Mouse (Mus musculus): ENCODE measurements around the gene Paxx. TPM values are rescaled to one million over a fixed set of nuclear protein-coding genes. Genes with fewer than 3 reads are reported as not detected.
"Not testable (repeated sequence)": the region's sequence is repeated elsewhere in the genome, so short reads cannot be mapped to it uniquely, and the experiment has no call there.

Gene Paxx
- polyA plus RNA-seq, 1 experiment from 2014 or later = 32.6 TPM

- H3K9me3 ChIP-seq (ENCODE audit: control insufficient read depth, low read length); H3K4me1 ChIP-seq (ENCODE audit: control insufficient read depth in 2 of 2, insufficient read depth in 2 of 2, low read length in 2 of 2); H3K4me3 ChIP-seq (ENCODE audit: control insufficient read depth in 1 of 2, insufficient read depth in 1 of 2, low read depth in 1 of 2, low read length in 2 of 2); ATAC-seq (ENCODE audit: insufficient number of reproducible peaks, insufficient read depth, low FRiP score, low read depth); H3K36me3 ChIP-seq (ENCODE audit: control insufficient read depth, insufficient read depth, low read length); H3K27ac ChIP-seq (replicated peaks in 1 of 2; ENCODE audit: control insufficient read depth in 1 of 2, insufficient read depth in 1 of 2, low read depth in 2 of 2, low read length in 2 of 2); H3K27me3 ChIP-seq (ENCODE audit: control insufficient read depth, insufficient read depth, low read length); H3K4me2 ChIP-seq (ENCODE audit: low read length); H3K9ac ChIP-seq (ENCODE audit: low read length): not testable (repeated sequence)
These were observed 47.5 kb downstream of the Paxx start for GRCm38 (mm10) chr2:25413436-25413835.

- Histone ChIP-seq H3K36me3 (ENCODE audit: control insufficient read depth, insufficient read depth, low read length) (no peaks in the 10 kb centered on the region), H3K4me3 (ENCODE audit: control insufficient read depth in 1 of 2, insufficient read depth in 1 of 2, low read depth in 1 of 2, low read length in 2 of 2) (no peak overlapping the region), H3K9me3 (ENCODE audit: control insufficient read depth, low read length) (no peaks in the 10 kb centered on the region), H3K9ac (ENCODE audit: low read length) (no peak overlapping the region), H3K4me2 (ENCODE audit: low read length) (no peak overlapping the region), H3K4me1 (ENCODE audit: control insufficient read depth in 2 of 2, insufficient read depth in 2 of 2, low read length in 2 of 2) (no peaks in the 10 kb centered on the region), H3K27ac (replicated peaks in 1 of 2; ENCODE audit: control insufficient read depth in 1 of 2, insufficient read depth in 1 of 2, low read depth in 2 of 2, low read length in 2 of 2) (no peak overlapping the region), H3K27me3 (ENCODE audit: control insufficient read depth, insufficient read depth, low read length) (peaks cover 18% of the 10 kb centered on the region)
- WGBS = 73% methylated on average over 10 of the region's 10 CpGs
- no peak for ATAC-seq (ENCODE audit: insufficient number of reproducible peaks, insufficient read depth, low FRiP score, low read depth)
These were observed 52.0 kb downstream of the Paxx start for GRCm38 (mm10) chr2:25408908-25409307.

Small RNAs within 50 kb of the gene (microRNA-seq; reads per million reads assigned to microRNA genes)
- not detected for gene Mir3087

Other genes starting within 250 kb of the Paxx start
- gene Nelfb, start 249.6 kb downstream of the Paxx start, polyA plus RNA-seq (2014; fragmentation: Nextera tagmentation; extraction: Ambion mirVana) = 58.4 and 65.9 TPM in 2 replicates
- gene Stpg3, start 246.5 kb downstream of the Paxx start, polyA plus RNA-seq (2014; fragmentation: Nextera tagmentation; extraction: Ambion mirVana) = not detected in 2 replicates
- gene Fam166a, start 242.3 kb downstream of the Paxx start, polyA plus RNA-seq (2014; fragmentation: Nextera tagmentation; extraction: Ambion mirVana) = 0.93 TPM in 1 of 2 replicates, not detected in the other
- 342 and 395 TPM in 2 replicates for gene Tubb4b, start 236.4 kb downstream of the Paxx start, polyA plus RNA-seq (2014; fragmentation: Nextera tagmentation; extraction: Ambion mirVana)
- not detected in 2 replicates for gene Slc34a3, start 226.7 kb downstream of the Paxx start, polyA plus RNA-seq (2014; fragmentation: Nextera tagmentation; extraction: Ambion mirVana)
- not detected in 2 replicates for gene Rnf224, start 224.3 kb downstream of the Paxx start, polyA plus RNA-seq (2014; fragmentation: Nextera tagmentation; extraction: Ambion mirVana)
- 5.3 and 8.0 TPM in 2 replicates for gene Rnf208, start 218.8 kb downstream of the Paxx start, polyA plus RNA-seq (2014; fragmentation: Nextera tagmentation; extraction: Ambion mirVana)
- gene Cysrt1, start 218.6 kb downstream of the Paxx start, polyA plus RNA-seq (2014; fragmentation: Nextera tagmentation; extraction: Ambion mirVana) = not detected in 2 replicates
- gene AL732309.1, start 214.2 kb downstream of the Paxx start, polyA plus RNA-seq (2014; fragmentation: Nextera tagmentation; extraction: Ambion mirVana) = 1.8 and 2.4 TPM in 2 replicates
- gene Tmem203, start 205.7 kb downstream of the Paxx start, polyA plus RNA-seq (2014; fragmentation: Nextera tagmentation; extraction: Ambion mirVana) = 12.3 and 16.3 TPM in 2 replicates
- 2.3 and 3.1 TPM in 2 replicates for gene Tprn, start 198.5 kb downstream of the Paxx start, polyA plus RNA-seq (2014; fragmentation: Nextera tagmentation; extraction: Ambion mirVana)
- 150 and 163 TPM in 2 replicates for gene Ssna1, start 188.7 kb downstream of the Paxx start, polyA plus RNA-seq (2014; fragmentation: Nextera tagmentation; extraction: Ambion mirVana)
- gene Anapc2, start 188.6 kb downstream of the Paxx start, polyA plus RNA-seq (2014; fragmentation: Nextera tagmentation; extraction: Ambion mirVana) = 70.2 and 71.3 TPM in 2 replicates
- not detected in 2 replicates for gene Tmem210, start 172.9 kb downstream of the Paxx start, polyA plus RNA-seq (2014; fragmentation: Nextera tagmentation; extraction: Ambion mirVana)
- not detected in 2 replicates for gene Lrrc26, start 171.2 kb downstream of the Paxx start, polyA plus RNA-seq (2014; fragmentation: Nextera tagmentation; extraction: Ambion mirVana)
- 0.05 TPM in 1 of 2 replicates, not detected in the other for gene Grin1, start 141.9 kb downstream of the Paxx start, polyA plus RNA-seq (2014; fragmentation: Nextera tagmentation; extraction: Ambion mirVana)
- 42.8 and 48.1 TPM in 2 replicates for gene Man1b1, start 128.8 kb downstream of the Paxx start, polyA plus RNA-seq (2014; fragmentation: Nextera tagmentation; extraction: Ambion mirVana)
- gene Dpp7, start 104.7 kb downstream of the Paxx start, polyA plus RNA-seq (2014; fragmentation: Nextera tagmentation; extraction: Ambion mirVana) = 11.5 and 12.4 TPM in 2 replicates
- 17.6 and 18.3 TPM in 2 replicates for gene Uap1l1, start 95.4 kb downstream of the Paxx start, polyA plus RNA-seq (2014; fragmentation: Nextera tagmentation; extraction: Ambion mirVana)
- gene Sapcd2, start 88.8 kb downstream of the Paxx start, polyA plus RNA-seq (2014; fragmentation: Nextera tagmentation; extraction: Ambion mirVana) = 14.4 and 17.7 TPM in 2 replicates
- gene Entpd2, start 65.2 kb downstream of the Paxx start, polyA plus RNA-seq (2014; fragmentation: Nextera tagmentation; extraction: Ambion mirVana) = 0.81 and 0.85 TPM in 2 replicates
- 29.3 and 29.5 TPM in 2 replicates for gene Npdc1, start 61.7 kb downstream of the Paxx start, polyA plus RNA-seq (2014; fragmentation: Nextera tagmentation; extraction: Ambion mirVana)
- gene Fut7, start 37.8 kb downstream of the Paxx start, polyA plus RNA-seq (2014; fragmentation: Nextera tagmentation; extraction: Ambion mirVana) = 0.14 TPM in 1 of 2 replicates, not detected in the other
- 3.8 and 4.3 TPM in 2 replicates for gene Abca2, start 32.4 kb downstream of the Paxx start, polyA plus RNA-seq (2014; fragmentation: Nextera tagmentation; extraction: Ambion mirVana)
- gene Clic3, start 4.3 kb downstream of the Paxx start, polyA plus RNA-seq (2014; fragmentation: Nextera tagmentation; extraction: Ambion mirVana) = 3.8 and 4.6 TPM in 2 replicates
- gene Ptgds, start 9.0 kb upstream of the Paxx start, polyA plus RNA-seq (2014; fragmentation: Nextera tagmentation; extraction: Ambion mirVana) = 98.5 and 112 TPM in 2 replicates
- not detected in 2 replicates for gene Lcn12, start 32.8 kb upstream of the Paxx start, polyA plus RNA-seq (2014; fragmentation: Nextera tagmentation; extraction: Ambion mirVana)
- 82.8 and 85.2 TPM in 2 replicates for gene Fbxw5, start 39.7 kb upstream of the Paxx start, polyA plus RNA-seq (2014; fragmentation: Nextera tagmentation; extraction: Ambion mirVana)
- 2.9 and 4.9 TPM in 2 replicates for gene C8g, start 40.6 kb upstream of the Paxx start, polyA plus RNA-seq (2014; fragmentation: Nextera tagmentation; extraction: Ambion mirVana)
- 19.1 and 19.8 TPM in 2 replicates for gene Traf2, start 85.8 kb upstream of the Paxx start, polyA plus RNA-seq (2014; fragmentation: Nextera tagmentation; extraction: Ambion mirVana)
- gene Edf1, start 96.8 kb upstream of the Paxx start, polyA plus RNA-seq (2014; fragmentation: Nextera tagmentation; extraction: Ambion mirVana) = 279 and 319 TPM in 2 replicates
- gene Mamdc4, start 113.8 kb upstream of the Paxx start, polyA plus RNA-seq (2014; fragmentation: Nextera tagmentation; extraction: Ambion mirVana) = 1.4 and 1.9 TPM in 2 replicates
- gene Phpt1, start 114.1 kb upstream of the Paxx start, polyA plus RNA-seq (2014; fragmentation: Nextera tagmentation; extraction: Ambion mirVana) = 240 and 250 TPM in 2 replicates
- not detected in 2 replicates for gene Ajm1, start 120.7 kb upstream of the Paxx start, polyA plus RNA-seq (2014; fragmentation: Nextera tagmentation; extraction: Ambion mirVana)
- gene Rabl6, start 147.4 kb upstream of the Paxx start, polyA plus RNA-seq (2014; fragmentation: Nextera tagmentation; extraction: Ambion mirVana) = 41.9 and 42.1 TPM in 2 replicates
- 0.07 and 0.27 TPM in 2 replicates for gene Ccdc183, start 156.6 kb upstream of the Paxx start, polyA plus RNA-seq (2014; fragmentation: Nextera tagmentation; extraction: Ambion mirVana)
- 22.8 and 28.2 TPM in 2 replicates for gene Tmem141, start 160.9 kb upstream of the Paxx start, polyA plus RNA-seq (2014; fragmentation: Nextera tagmentation; extraction: Ambion mirVana)
- 1.8 and 3.2 TPM in 2 replicates for gene Fcna, start 166.9 kb upstream of the Paxx start, polyA plus RNA-seq (2014; fragmentation: Nextera tagmentation; extraction: Ambion mirVana)
- not detected in 2 replicates for gene Lcn8, start 192.0 kb upstream of the Paxx start, polyA plus RNA-seq (2014; fragmentation: Nextera tagmentation; extraction: Ambion mirVana)
- not detected in 2 replicates for gene Lcn5, start 196.9 kb upstream of the Paxx start, polyA plus RNA-seq (2014; fragmentation: Nextera tagmentation; extraction: Ambion mirVana)
- gene Lcn6, start 215.7 kb upstream of the Paxx start, polyA plus RNA-seq (2014; fragmentation: Nextera tagmentation; extraction: Ambion mirVana) = not detected in 2 replicates
- not detected in 2 replicates for gene Lcn10, start 221.6 kb upstream of the Paxx start, polyA plus RNA-seq (2014; fragmentation: Nextera tagmentation; extraction: Ambion mirVana)
- not detected in 2 replicates for gene Obp2a, start 238.9 kb upstream of the Paxx start, polyA plus RNA-seq (2014; fragmentation: Nextera tagmentation; extraction: Ambion mirVana)
- gene Bmyc, start 245.6 kb upstream of the Paxx start, polyA plus RNA-seq (2014; fragmentation: Nextera tagmentation; extraction: Ambion mirVana) = 36.7 and 44.1 TPM in 2 replicates